Mouse (Mus musculus) limb, embryonic 11.5 days (tissue): ENCODE measurements around the gene Gmip. TPM values are rescaled to one million over a fixed set of nuclear protein-coding genes. Genes with fewer than 3 reads are reported as not detected.

Experiments used
- ATAC-seq: fragments of 200-750 bp; cut with Nextera tagmentation; 2 replicates; pipeline ENCODE4 v1.8.0; 2017; ENCODE audit warnings: low read depth; ENCODE audit not compliant: insufficient number of reproducible peaks, low FRiP score, low TSS enrichment
- DNase-seq: peaks from one replicate; pipeline ENCODE4 v3.0.0-alpha.2; 2015; ENCODE audit warnings: low spot score
- H3K27ac ChIP-seq: fragments of 300-500 bp; sonication (generic); replicated peaks from 2 replicates; pipeline ENCODE4 v1.5.1; 2014; ENCODE audit warnings: low read depth, mild to moderate bottlenecking, low read length
- H3K27me3 ChIP-seq: fragments of 300-500 bp; sonication (generic); 2 replicates; pipeline ENCODE4 v1.6.1; 2014; ENCODE audit warnings: mild to moderate bottlenecking, low read length, mixed read lengths; ENCODE audit not compliant: control insufficient read depth, insufficient read depth
- H3K36me3 ChIP-seq: fragments of 300-500 bp; sonication (generic); 2 replicates; pipeline ENCODE4 v1.6.1; 2014; ENCODE audit warnings: mild to moderate bottlenecking, low read length, moderate library complexity, mixed read lengths; ENCODE audit not compliant: control insufficient read depth, insufficient read depth
- H3K4me1 ChIP-seq: fragments of 300-500 bp; sonication (generic); 2 replicates; pipeline ENCODE4 v1.6.1; 2014; ENCODE audit warnings: low read length, mixed read lengths; ENCODE audit not compliant: control insufficient read depth, insufficient read depth
- H3K4me2 ChIP-seq: fragments of 300-500 bp; sonication (generic); 2 replicates; pipeline ENCODE4 v1.6.1; 2014; ENCODE audit warnings: low read depth, mild to moderate bottlenecking, moderate library complexity; ENCODE audit not compliant: severe bottlenecking
- H3K4me3 ChIP-seq: fragments of 300-500 bp; sonication (generic); 2 replicates; pipeline ENCODE4 v1.5.1; 2014; ENCODE audit warnings: low read depth, low read length
- H3K9ac ChIP-seq: fragments of 300-500 bp; sonication (generic); 2 replicates; pipeline ENCODE4 v1.6.1; 2014; ENCODE audit warnings: mild to moderate bottlenecking, low read length
- H3K9me3 ChIP-seq: fragments of 300-500 bp; sonication (generic); 2 replicates; pipeline ENCODE4 v1.6.1; 2016; ENCODE audit warnings: low read length; ENCODE audit not compliant: control insufficient read depth
- WGBS: fragments of 180-500 bp; shearing (Covaris S2); extraction: QIAGEN DNeasy Blood & Tissue Kit; methylation state at CpG from one replicate; pipeline ENCODE4 v1.1.7; 2014; 5-methylcytosine and 5-hydroxymethylcytosine counted together
- polyA plus RNA-seq: library from polyadenylated mRNA; unstranded; fragments of >200 nt; fragmentation: Nextera tagmentation; extraction: Ambion mirVana; gene quantifications from 2 replicates; pipeline ENCODE4 v1.2.1, GENCODE M21; 2014

Gene Gmip
- polyA plus RNA-seq, 1 experiment from 2014 or later: 5.0 TPM

DNA sequence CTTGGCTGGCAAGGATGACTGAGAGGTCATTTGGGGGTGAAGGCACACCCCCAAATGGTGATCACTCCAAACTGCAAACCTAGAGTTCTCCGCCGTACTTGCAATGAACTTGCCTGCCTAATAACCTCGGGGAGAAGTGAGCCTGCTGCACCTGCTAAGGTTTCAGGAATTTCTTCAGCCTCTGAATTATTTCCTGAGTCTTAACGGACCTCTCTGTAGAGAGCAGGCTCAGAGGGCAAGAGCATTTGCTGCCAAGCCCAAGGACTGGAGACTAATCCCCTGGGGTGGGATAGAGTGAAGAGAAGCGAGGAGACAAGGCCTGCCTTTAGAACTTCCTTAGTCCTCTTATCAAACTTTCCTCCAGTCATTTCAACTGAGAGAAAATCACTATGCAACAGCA lies 18.7 kb upstream of the Gmip start:
- DNase-seq (no peak), ATAC-seq (no peak)
- Histone ChIP-seq H3K36me3 (peaks cover 4% of the 10 kb centered on the region; the same call in 1 of the 2 replicates), H3K4me1 (peaks cover 17% of the 10 kb centered on the region), H3K9me3 (no peaks in the 10 kb centered on the region), H3K4me3 (no peak overlapping the region), H3K9ac (no peak overlapping the region), H3K27me3 (no peaks in the 10 kb centered on the region), H3K4me2 (no peak overlapping the region), H3K27ac (no peak overlapping the region)
- 74% methylated on average over 5 of the region's 5 CpGs for WGBS

- 33% methylated on average over 11 of the region's 11 CpGs for WGBS
- Histone ChIP-seq H3K4me3 (peak overlapping the region; percentile 88), H3K4me1 (peaks cover 17% of the 10 kb centered on the region), H3K4me2 (peak overlapping the region; percentile 86), H3K9me3 (no peaks in the 10 kb centered on the region), H3K27me3 (no peaks in the 10 kb centered on the region), H3K27ac (peak overlapping the region; percentile 77), H3K36me3 (peaks cover 6% of the 10 kb centered on the region; the same call in 1 of the 2 replicates), H3K9ac (peak overlapping the region; percentile 95)
- DNase-seq (no peak), ATAC-seq (peak; percentile 26; the same call in 1 of the 2 replicates)
Measured at GRCm38 (mm10) chr8:69790364-69790763, 18.1 kb upstream of the Gmip start.

- Histone ChIP-seq H3K27ac (peak within 1 kb of the TSS; percentile 77), H3K27me3 (no peaks in the 10 kb centered on the region), H3K4me1 (peaks cover 17% of the 10 kb centered on the region), H3K4me2 (peak within 1 kb of the TSS; percentile 86), H3K4me3 (peak within 1 kb of the TSS; percentile 88), H3K36me3 (peaks cover 6% of the 10 kb centered on the region; the same call in 1 of the 2 replicates), H3K9ac (peak within 1 kb of the TSS; percentile 95), H3K9me3 (no peaks in the 10 kb centered on the region)
- DNase-seq (peak; percentile 93), ATAC-seq (peak; percentile 94)
- under 1% methylated on average over 38 of the region's 38 CpGs for WGBS
Measured at GRCm38 (mm10) chr8:69790773-69791367, 17.6 kb upstream of the Gmip start, which contains the start of the genes Atp13a1 and Zfp866. Gene Atp13a1 (plus strand): TSS chr8:69791163. Gene Zfp866 (minus strand): TSS chr8:69791178.

DNA sequence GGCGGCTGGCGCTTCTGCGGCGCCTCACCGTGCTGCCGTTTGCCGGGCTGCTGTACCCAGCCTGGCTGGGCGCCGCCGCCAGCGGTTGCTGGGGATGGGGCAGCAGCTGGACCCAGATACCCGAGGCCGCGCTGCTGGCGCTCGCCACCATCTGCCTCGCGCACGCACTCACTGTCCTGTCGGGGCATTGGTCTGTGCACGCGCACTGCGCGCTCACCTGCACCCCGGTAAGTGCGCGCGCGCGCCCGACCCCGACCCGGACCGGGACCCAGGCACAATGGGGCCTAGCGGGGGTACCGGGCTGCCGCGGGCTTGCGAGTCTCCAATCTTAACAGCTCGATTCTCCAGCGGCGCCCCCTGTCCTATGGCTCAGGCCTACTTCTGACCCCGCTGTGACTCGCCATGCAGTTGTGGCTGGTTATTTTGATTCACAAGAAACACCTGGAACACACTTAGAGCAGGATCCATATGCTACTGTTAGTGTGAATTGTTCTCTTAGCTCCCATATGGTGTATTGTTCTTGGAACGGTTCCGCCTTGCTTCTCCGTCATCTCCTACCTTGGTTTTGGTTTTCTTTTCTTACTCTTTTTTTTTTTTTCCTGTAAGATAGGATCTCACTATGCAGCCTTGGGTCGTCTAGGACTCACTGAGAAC lies 16.9 kb upstream of the Gmip start:
- peak overlapping the region; percentile 86 for H3K4me2 ChIP-seq
- DNase-seq: peak; percentile 73
- H3K27me3 ChIP-seq: no peaks in the 10 kb centered on the region
- H3K36me3 ChIP-seq: peaks cover 9% of the 10 kb centered on the region; the same call in 1 of the 2 replicates
- under 1% methylated on average over 45 of the region's 48 CpGs for WGBS
- peak overlapping the region; percentile 95 for H3K9ac ChIP-seq
- H3K27ac ChIP-seq: peak overlapping the region; percentile 77
- H3K9me3 ChIP-seq: no peaks in the 10 kb centered on the region
- H3K4me1 ChIP-seq: peaks cover 17% of the 10 kb centered on the region
- H3K4me3 ChIP-seq: peak overlapping the region; percentile 88
- peak; percentile 58 for ATAC-seq

DNA sequence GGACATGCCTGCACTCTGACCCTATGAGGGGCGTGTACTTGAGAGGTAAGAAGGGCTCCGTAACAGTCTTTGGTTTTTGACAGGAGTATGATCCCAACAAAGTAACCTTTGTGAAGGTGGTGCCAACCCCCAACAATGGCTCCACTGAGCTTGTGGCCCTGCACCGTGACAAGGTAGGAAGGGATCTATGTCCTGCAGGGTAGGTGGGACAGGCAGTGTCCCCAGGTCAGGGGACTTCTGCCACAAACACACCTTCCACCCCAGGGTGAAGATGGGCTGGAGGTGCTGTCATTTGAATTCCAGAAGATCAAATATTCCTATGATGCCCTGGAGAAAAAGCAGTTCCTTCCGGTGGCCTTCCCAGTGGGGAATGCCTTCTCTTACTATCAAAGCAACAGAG lies 14.8 kb upstream of the Gmip start:
- Histone ChIP-seq H3K9me3 (no peaks in the 10 kb centered on the region), H3K4me2 (no peak overlapping the region), H3K36me3 (peaks cover 27% of the 10 kb centered on the region), H3K4me1 (peaks cover 17% of the 10 kb centered on the region), H3K9ac (no peak overlapping the region), H3K4me3 (no peak overlapping the region), H3K27me3 (no peaks in the 10 kb centered on the region), H3K27ac (no peak overlapping the region)
- 96% methylated on average over 4 of the region's 4 CpGs for WGBS
- DNase-seq: no peak
- no peak for ATAC-seq

DNA sequence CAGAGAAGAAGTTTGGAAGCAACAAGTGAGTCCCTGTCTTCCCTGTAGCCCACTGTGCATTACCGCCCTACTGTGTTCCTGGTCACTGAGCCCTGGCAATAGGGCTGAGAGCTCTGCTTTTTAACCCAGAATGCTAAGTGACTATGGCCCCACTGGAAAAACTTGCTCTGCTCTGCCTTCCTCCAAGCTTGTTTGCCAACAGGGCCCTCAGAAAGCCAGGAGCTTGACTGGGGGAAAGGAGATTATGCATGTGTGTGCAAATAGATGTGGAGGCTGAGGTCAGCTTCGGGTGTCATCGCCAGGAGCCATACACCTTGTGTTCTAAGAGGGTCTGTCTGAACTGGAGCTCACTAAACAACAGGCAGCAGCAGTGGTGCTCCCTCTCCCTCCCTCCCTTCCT lies 14.4 kb upstream of the Gmip start:
- no peak for DNase-seq
- Histone ChIP-seq H3K27me3 (no peaks in the 10 kb centered on the region), H3K27ac (no peak overlapping the region), H3K36me3 (peaks cover 31% of the 10 kb centered on the region), H3K4me2 (no peak overlapping the region), H3K4me3 (no peak overlapping the region), H3K9me3 (no peaks in the 10 kb centered on the region), H3K9ac (no peak overlapping the region), H3K4me1 (peaks cover 17% of the 10 kb centered on the region)
- 96% methylated on average over 3 of the region's 3 CpGs for WGBS
- no peak for ATAC-seq

GRCm38 (mm10) chr8:69794901-69795300 lies 13.6 kb upstream of the Gmip start:
- Histone ChIP-seq H3K27ac (no peak overlapping the region), H3K4me2 (no peak overlapping the region), H3K36me3 (peaks cover 39% of the 10 kb centered on the region), H3K27me3 (no peaks in the 10 kb centered on the region), H3K4me1 (peaks cover 14% of the 10 kb centered on the region), H3K9me3 (no peaks in the 10 kb centered on the region), H3K4me3 (no peak overlapping the region), H3K9ac (no peak overlapping the region)
- WGBS: 94% methylated on average over 6 of the region's 6 CpGs
- no peak for DNase-seq
- no peak for ATAC-seq

DNA sequence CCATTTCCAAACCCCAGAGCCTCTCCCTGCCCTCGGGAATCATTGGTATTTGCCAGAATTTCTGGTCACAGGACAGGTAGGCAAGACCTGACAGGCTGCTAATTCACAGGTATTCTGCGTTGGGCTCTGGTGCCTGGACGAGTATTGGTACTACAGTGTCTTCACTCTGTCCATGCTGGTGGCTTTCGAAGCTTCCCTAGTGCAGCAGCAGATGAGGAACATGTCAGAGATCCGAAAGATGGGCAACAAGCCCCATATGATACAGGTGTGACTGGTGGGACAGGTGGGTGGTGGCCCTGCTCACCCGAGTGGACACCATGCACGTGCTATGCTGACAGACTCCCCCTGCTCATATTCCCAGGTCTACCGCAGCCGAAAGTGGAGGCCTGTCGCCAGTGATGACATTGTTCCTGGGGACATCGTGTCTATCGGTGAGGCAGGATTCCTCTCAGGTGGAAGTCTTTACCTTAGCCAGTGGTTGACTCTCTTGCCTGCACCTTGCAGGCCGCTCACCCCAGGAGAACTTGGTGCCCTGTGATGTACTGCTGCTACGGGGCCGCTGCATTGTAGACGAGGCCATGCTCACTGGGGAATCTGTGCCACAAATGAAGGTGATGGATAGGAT lies 11.6 kb upstream of the Gmip start:
- H3K27ac ChIP-seq: no peak overlapping the region
- H3K27me3 ChIP-seq: no peaks in the 10 kb centered on the region
- H3K9ac ChIP-seq: no peak overlapping the region
- H3K9me3 ChIP-seq: no peaks in the 10 kb centered on the region
- H3K4me1 ChIP-seq: peaks cover 10% of the 10 kb centered on the region
- ATAC-seq (no peak), DNase-seq (no peak)
- WGBS: 96% methylated on average over 16 of the region's 16 CpGs
- no peak overlapping the region for H3K4me3 ChIP-seq
- H3K4me2 ChIP-seq: no peak overlapping the region
- H3K36me3 ChIP-seq: peaks cover 52% of the 10 kb centered on the region
